Mouse (Mus musculus): ENCODE data around the gene Zfp93.

Zfp93 gene

GRCm38 (mm10) chr7:24291387-24292090, 21.3 kb downstream of the Zfp93 start:
- DNase-seq: no peak

- DNase-seq: no peak
These were observed 23.0 kb downstream of the Zfp93 start for GRCm38 (mm10) chr7:24293061-24293851.

DNA sequence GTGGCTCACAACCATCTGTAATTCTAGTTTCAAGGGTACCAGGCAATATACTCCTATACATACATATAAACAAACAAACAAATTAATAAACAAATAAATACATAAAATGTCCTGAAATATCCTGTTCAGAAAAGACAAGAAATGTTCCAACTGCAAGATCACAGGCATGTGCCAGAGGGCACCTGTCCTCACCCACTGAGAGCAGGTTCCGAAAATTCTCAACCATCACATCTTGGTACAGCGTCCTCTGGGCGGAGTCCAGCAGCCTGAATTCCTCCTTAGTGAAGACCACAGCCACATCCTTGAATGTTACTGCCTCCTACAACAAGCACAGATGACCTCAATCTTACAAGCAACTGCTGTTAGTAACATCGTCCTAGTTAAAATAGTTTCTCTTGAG, 24.5 kb downstream of the Zfp93 start:
- no peak for DNase-seq

DNA sequence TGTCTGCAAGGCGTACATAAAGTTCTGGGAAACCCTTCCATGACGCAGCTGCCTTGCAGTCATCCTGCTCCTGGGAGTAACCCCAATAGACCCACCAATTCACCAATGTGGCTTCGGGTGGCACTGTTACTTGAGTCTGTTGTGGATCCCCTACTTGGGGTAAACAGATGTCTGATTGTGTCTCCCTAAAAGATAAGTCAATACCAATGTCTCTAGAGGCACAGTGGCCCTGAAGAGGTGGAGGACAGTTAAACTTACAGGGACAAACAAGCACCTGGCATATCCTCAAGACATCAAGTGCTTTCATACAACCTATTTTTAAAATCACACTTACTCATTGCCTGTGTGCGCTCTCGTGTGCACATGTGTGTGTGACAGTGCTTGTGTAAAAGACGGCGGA, 25.2 kb downstream of the Zfp93 start:
- no peak for DNase-seq

DNA sequence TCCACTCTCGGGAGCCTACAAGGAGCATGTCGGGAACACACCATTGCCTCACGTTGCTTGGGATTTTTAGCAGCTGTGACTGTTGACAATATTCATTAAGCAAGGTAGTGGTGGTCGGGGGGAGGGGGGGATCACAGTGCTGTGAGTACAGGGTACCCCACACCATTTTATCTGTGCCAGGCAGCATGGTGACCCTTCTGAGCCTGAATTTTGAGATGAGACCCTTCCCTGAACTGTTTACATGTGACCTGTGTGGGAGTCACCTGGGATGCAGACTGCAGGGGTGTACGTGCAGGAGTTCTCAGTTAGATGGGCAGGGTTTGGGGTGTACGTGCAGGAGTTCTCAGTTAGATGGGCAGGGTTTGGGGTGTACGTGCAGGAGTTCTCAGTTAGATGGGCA, 26.2 kb downstream of the Zfp93 start:
- no peak for DNase-seq

GRCm38 (mm10) chr7:24297361-24298095, 27.3 kb downstream of the Zfp93 start:
- no peak for DNase-seq

GRCm38 (mm10) chr7:24298635-24298972, 28.4 kb downstream of the Zfp93 start:
- DNase-seq: no peak

DNA sequence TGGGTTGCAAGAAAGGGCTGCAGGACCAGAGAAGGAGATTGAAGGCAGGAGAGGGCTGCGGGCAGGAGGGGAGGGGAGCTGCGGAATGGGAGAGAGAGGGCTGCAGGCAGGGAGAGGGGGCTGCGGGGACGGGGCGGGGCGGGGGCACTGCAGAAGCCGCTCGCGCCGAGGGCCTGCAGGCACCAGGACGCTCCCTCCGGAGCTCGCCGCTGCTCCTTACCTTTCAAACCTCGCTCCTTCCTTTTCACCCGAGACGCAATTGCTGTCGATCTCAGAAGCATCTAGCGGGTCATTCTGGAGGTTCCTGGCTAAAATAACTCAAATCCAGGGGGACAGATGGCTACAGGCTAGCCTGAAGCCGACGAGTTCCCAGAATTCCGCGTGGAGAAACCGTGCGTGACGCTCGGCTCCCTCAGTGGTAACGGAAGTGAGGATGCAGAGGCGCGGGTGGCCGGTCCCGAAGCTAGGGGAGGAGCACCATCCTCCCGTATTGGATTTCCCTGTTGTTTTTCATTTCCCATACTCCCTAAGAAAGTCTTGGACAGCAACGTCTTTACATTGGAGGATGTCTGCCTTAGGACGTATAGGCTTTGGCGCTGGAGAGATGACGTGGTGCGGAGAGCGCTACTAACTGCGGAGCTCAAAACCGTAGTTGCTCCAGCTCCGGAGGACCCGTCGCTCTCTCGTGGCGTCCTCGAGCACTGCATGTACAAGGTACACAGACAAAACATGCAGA, 28.9 kb downstream of the Zfp93 start:
- peak; percentile 89 for DNase-seq

- DNase-seq: peak; percentile 69
These were observed 29.7 kb downstream of the Zfp93 start for GRCm38 (mm10) chr7:24299823-24300481.

DNA sequence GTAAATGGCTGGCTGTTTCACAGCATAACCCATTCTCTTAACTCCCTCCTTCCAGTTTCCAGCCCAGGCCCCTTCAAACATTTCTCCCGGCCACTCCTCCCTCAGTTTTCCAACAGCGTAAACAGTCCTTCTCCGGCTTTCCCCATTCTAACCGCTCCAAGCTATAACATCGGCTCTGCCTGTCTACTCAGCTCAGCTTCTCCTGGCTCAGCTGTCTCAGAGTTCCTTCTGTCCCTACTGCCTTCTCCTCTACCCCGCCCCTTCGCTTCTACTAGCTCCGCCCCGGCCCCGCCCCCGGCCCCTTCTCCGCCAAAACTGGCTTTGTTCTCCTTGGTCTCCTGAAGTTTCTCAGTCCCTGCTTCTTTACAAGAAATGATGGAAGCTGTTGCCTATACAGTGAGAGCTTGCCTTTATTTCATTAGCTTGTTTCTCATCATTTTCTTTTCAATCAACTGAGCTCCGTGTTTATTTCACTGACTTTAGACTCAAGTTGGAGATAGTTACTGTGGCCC, 30.6 kb downstream of the Zfp93 start, which contains the start of gene Zfp61:
TSS of gene Zfp61 (minus strand) at position 462 of the 512 bp plus-strand sequence.
- no peak for DNase-seq

DNA sequence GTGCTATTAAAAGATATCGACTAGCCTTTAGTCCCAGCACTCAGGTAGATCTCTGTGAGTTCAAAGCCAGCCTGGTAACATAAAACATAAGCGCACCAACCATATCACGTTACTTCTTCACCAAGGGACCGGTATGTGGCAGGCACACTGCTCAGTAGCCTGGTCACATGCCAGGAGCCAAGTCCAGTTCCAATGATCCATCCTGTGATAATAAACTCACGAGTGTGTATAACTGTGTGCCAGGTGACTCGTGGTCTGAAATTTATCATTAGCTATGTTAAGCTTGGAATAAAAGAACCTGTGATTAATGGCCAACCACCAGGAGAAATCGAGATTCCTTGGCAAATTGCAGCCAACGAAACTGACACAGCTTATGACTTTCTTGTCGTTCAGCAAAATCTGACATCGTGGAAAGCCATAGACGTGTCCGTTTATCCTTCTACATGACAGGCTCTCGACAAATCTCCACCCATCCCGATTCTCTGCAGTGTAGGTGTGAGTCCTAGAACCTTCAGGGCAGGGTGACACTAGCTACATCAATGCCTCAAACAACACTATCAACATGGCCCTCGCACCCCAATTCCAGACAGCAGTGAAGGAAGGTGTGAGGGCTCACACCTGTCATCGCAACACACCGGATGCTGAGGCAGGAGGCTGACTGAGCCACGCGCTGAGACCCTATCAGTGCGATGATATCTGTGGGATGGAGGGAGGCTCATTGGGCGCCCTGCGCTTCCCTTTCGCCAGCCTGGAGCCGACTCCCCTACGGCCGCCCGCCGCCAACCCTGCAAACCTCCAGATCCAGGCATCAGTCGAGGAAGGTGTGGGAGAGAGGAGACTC, 45.7 kb downstream of the Zfp93 start:
- DNase-seq: peak; percentile 61

DNA sequence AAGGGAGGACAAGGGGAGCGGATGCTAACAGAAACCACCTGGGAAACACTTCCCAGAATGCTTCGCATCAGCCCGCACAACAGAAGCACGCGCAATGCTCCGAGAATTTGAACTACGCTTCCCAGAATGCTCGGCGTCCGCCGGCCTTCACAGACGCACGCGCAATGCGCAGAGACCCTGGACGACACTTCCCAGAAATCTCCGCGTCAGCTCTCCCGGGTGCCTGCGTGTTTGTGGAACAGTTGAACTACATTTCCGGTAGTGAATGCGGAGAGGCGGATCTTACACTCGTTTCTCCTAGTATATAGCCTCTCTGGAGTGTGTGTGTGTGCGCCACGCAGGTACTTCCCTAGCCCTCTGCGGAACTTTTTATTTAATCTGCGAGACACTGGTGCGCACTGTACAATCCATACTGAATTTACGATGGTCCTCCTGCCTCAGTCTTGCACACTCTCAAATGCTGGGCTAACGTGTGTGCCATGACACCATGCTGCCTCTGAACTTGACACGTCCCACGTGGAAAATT, 46.4 kb downstream of the Zfp93 start, which contains the start of gene Zfp94:
TSS of gene Zfp94 (minus strand) at position 100 of the 526 bp plus-strand sequence.
- peak; percentile 97 for DNase-seq

DNA sequence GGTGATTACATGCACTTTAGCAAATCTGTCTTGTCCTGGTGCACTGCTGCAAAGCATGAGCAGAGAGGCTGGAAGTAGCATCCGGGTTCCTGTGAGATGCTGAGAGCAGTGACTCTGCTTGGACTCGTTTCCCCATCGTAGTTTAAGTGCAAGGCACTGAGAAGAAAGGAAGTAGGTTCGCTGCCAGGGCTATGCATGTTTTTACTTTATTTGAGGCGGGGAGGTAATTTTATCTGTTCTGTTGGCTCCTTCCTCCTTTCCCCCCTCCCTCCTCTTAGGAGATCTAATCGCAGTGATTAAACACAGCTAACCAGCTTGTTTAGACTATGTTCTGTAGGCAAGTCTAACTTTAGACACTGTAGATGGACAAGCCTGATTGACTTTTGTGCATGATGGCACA, 48.7 kb downstream of the Zfp93 start:
- DNase-seq: no peak

- no peak for DNase-seq
These were observed 52.4 kb downstream of the Zfp93 start for GRCm38 (mm10) chr7:24322593-24322992.

- DNase-seq: no peak
These were observed 55.0 kb downstream of the Zfp93 start for GRCm38 (mm10) chr7:24325197-24325596.

DNA sequence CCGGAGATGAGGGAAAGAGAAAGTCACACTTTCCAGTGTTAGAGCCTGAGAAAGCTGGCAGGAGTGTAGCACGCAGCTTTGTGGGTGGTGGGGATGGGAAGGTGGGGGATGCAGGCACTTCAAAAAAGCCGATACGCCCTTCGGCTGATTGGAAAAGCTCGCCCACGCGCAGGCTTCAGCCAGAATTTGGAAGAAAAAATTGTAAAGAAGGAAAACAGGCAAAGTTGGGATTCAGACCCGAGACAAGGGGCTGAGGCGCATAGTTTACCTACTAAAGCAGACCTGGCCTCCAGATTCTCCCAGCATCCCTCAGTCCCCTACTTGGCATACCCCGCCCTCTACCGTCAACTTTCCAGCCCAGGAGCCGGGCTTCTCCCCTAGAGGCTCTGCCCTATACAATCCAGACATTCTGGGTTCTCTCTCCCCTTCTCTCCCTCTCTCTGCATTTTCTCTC, 55.5 kb downstream of the Zfp93 start:
- no peak for DNase-seq

GRCm38 (mm10) chr7:24326273-24327135, 56.3 kb downstream of the Zfp93 start:
- DNase-seq: no peak

Measured in cerebellum, adult 9-10 months (tissue).